Mouse (Mus musculus) intestine, postnatal 0 days (tissue): Measurements from ENCODE around the gene Ppp6r2. TPM values are rescaled to one million over a fixed set of nuclear protein-coding genes. Genes with fewer than 3 reads are reported as not detected.

Experiments
- ATAC-seq: fragments of 200-750 bp; cut with Nextera tagmentation; 2 replicates; pipeline ENCODE4 v1.8.0; 2017; ENCODE audit warnings: mild to moderate bottlenecking, moderate TSS enrichment, moderate library complexity
- H3K27ac ChIP-seq: fragments of 300-500 bp; sonication (generic); 2 replicates; pipeline ENCODE4 v1.5.1; 2014; ENCODE audit warnings: mild to moderate bottlenecking, low read depth, low read length, moderate library complexity
- H3K27me3 ChIP-seq: fragments of 300-500 bp; sonication (generic); replicated peaks from 2 replicates; pipeline ENCODE4 v1.6.1; 2014; ENCODE audit warnings: low read length, mixed read lengths; ENCODE audit not compliant: control insufficient read depth, insufficient read depth
- H3K36me3 ChIP-seq: fragments of 300-500 bp; sonication (generic); 2 replicates; pipeline ENCODE4 v1.6.1; 2014; ENCODE audit warnings: mild to moderate bottlenecking, moderate library complexity; ENCODE audit not compliant: control insufficient read depth, insufficient read depth
- H3K4me1 ChIP-seq: fragments of 300-500 bp; sonication (generic); replicated peaks from 2 replicates; pipeline ENCODE4 v1.6.1; 2014; ENCODE audit warnings: antibody characterized with exemption, low read length, mixed read lengths; ENCODE audit not compliant: control insufficient read depth, insufficient read depth
- H3K4me2 ChIP-seq: fragments of 300-500 bp; sonication (generic); replicated peaks from 2 replicates; pipeline ENCODE4 v1.6.1; 2014; ENCODE audit warnings: low read depth, mild to moderate bottlenecking, moderate library complexity
- H3K4me3 ChIP-seq: fragments of 300-500 bp; sonication (generic); 2 replicates; pipeline ENCODE4 v1.5.1; 2014; ENCODE audit warnings: low read depth, low read length
- H3K9ac ChIP-seq: fragments of 300-500 bp; sonication (generic); 2 replicates; pipeline ENCODE4 v1.6.1; 2014; ENCODE audit warnings: mild to moderate bottlenecking, low read depth, low read length
- H3K9me3 ChIP-seq: fragments of 300-500 bp; sonication (generic); 2 replicates; pipeline ENCODE4 v1.6.1; 2016; ENCODE audit warnings: mixed run types; ENCODE audit not compliant: control insufficient read depth
- CTCF ChIP-seq: sonication (generic); IDR thresholded peaks from 2 replicates; pipeline ENCODE4 v1.5.1; 2016; ENCODE audit warnings: low read depth, mild to moderate bottlenecking, control low read depth, antibody characterized with exemption, moderate library complexity
- WGBS: fragments of 180-500 bp; shearing (Covaris S2); extraction: QIAGEN DNeasy Blood & Tissue Kit; methylation state at CpG from one replicate; pipeline ENCODE4 v1.1.7; 2014; 5-methylcytosine and 5-hydroxymethylcytosine counted together
- polyA plus RNA-seq: library from polyadenylated mRNA; unstranded; fragments of >200 nt; fragmentation: Nextera tagmentation; extraction: Ambion mirVana; gene quantifications from 2 replicates; pipeline ENCODE4 v1.2.1, GENCODE M21; 2015

Ppp6r2 gene
- polyA plus RNA-seq, 1 experiment from 2014 or later, result 17.7 TPM

- H3K27ac ChIP-seq, result peak within 1 kb of the TSS; percentile 88
- H3K4me3 ChIP-seq, result peak within 1 kb of the TSS; percentile 78
- peak within 1 kb of the TSS; percentile 79 for H3K9ac ChIP-seq
- peak; percentile 66 for ATAC-seq
- H3K36me3 ChIP-seq, result no peaks in the 10 kb centered on the region
- WGBS, result 0% methylated on average over 61 of the region's 72 CpGs
- no peaks in the 10 kb centered on the region for H3K27me3 ChIP-seq
- no peak; the same call in 1 of the 2 replicates for TF ChIP-seq CTCF
- peaks cover 27% of the 10 kb centered on the region for H3K4me1 ChIP-seq
- peak within 1 kb of the TSS; percentile 90 for H3K4me2 ChIP-seq
- H3K9me3 ChIP-seq, result no peaks in the 10 kb centered on the region
These were observed 30.7 kb upstream of the Ppp6r2 start, which contains the start of gene Plxnb2 for GRCm38 (mm10) chr15:89180571-89181229. Plxnb2 (minus strand) TSS chr15:89180788.

GRCm38 (mm10) chr15:89181561-89182270 is 29.6 kb upstream of the Ppp6r2 start:
- no peaks in the 10 kb centered on the region for H3K27me3 ChIP-seq
- H3K27ac ChIP-seq, result no peak overlapping the region
- WGBS, result 69% methylated on average over 10 of the region's 10 CpGs
- H3K4me3 ChIP-seq, result no peak overlapping the region
- H3K36me3 ChIP-seq, result peaks cover 3% of the 10 kb centered on the region; the same call in 1 of the 2 replicates
- no peaks in the 10 kb centered on the region for H3K9me3 ChIP-seq
- peak overlapping the region; percentile 90 for H3K4me2 ChIP-seq
- TF ChIP-seq CTCF, result peak; percentile 53
- H3K4me1 ChIP-seq, result peaks cover 19% of the 10 kb centered on the region
- ATAC-seq, result no peak
- H3K9ac ChIP-seq, result no peak overlapping the region

- Histone ChIP-seq H3K4me3 (no peak overlapping the region), H3K4me2 (0 out of 2 replicates have a peak overlapping the region, but pooled peaks have one; percentile 13), H3K4me1 (peaks cover 13% of the 10 kb centered on the region), H3K27me3 (no peaks in the 10 kb centered on the region), H3K27ac (no peak overlapping the region), H3K9me3 (no peaks in the 10 kb centered on the region), H3K9ac (no peak overlapping the region), H3K36me3 (peaks cover 6% of the 10 kb centered on the region; the same call in 1 of the 2 replicates)
- peak; percentile 51 for TF ChIP-seq CTCF
- WGBS, result 44% methylated on average over 6 of the region's 6 CpGs
- ATAC-seq, result no peak
These were observed 29.0 kb upstream of the Ppp6r2 start for GRCm38 (mm10) chr15:89182328-89182741.

GRCm38 (mm10) chr15:89182842-89183241 is 28.5 kb upstream of the Ppp6r2 start:
- no peak overlapping the region for H3K9ac ChIP-seq
- H3K9me3 ChIP-seq, result no peaks in the 10 kb centered on the region
- no peak overlapping the region for H3K27ac ChIP-seq
- no peak for ATAC-seq
- H3K36me3 ChIP-seq, result peaks cover 6% of the 10 kb centered on the region; the same call in 1 of the 2 replicates
- H3K4me1 ChIP-seq, result peaks cover 8% of the 10 kb centered on the region
- H3K4me3 ChIP-seq, result no peak overlapping the region
- no peaks in the 10 kb centered on the region for H3K27me3 ChIP-seq
- WGBS, result 84% methylated on average over 5 of the region's 5 CpGs
- TF ChIP-seq CTCF, result no peak
- no peak overlapping the region for H3K4me2 ChIP-seq

- no peak for ATAC-seq
- WGBS, result 83% methylated on average over 5 of the region's 5 CpGs
- H3K9ac ChIP-seq, result no peak overlapping the region
- peaks cover 12% of the 10 kb centered on the region; the same call in 1 of the 2 replicates for H3K36me3 ChIP-seq
- no peak for TF ChIP-seq CTCF
- no peak overlapping the region for H3K4me2 ChIP-seq
- H3K4me3 ChIP-seq, result no peak overlapping the region
- no peaks in the 10 kb centered on the region for H3K4me1 ChIP-seq
- no peaks in the 10 kb centered on the region for H3K9me3 ChIP-seq
- no peak overlapping the region for H3K27ac ChIP-seq
- H3K27me3 ChIP-seq, result no peaks in the 10 kb centered on the region
These were observed 27.0 kb upstream of the Ppp6r2 start for GRCm38 (mm10) chr15:89184141-89184936.

GRCm38 (mm10) chr15:89184937-89185227 is 26.5 kb upstream of the Ppp6r2 start:
- Histone ChIP-seq H3K9me3 (no peaks in the 10 kb centered on the region), H3K36me3 (peaks cover 12% of the 10 kb centered on the region; the same call in 1 of the 2 replicates), H3K27me3 (no peaks in the 10 kb centered on the region), H3K4me3 (no peak overlapping the region), H3K4me2 (no peak overlapping the region), H3K4me1 (no peaks in the 10 kb centered on the region), H3K27ac (no peak overlapping the region), H3K9ac (no peak overlapping the region)
- TF ChIP-seq CTCF, result no peak
- 81% methylated on average over 5 of the region's 5 CpGs for WGBS
- ATAC-seq, result no peak
